ENCODE assay signal across 26 mouse cellular contexts in genomic region chr11:4756984-4757788, GRCm38 (mm10). TPM values are rescaled to one million over a fixed set of nuclear protein-coding genes. Genes with fewer than 3 reads are reported as not detected.
A peak's percentile ranks its signal among the peaks of the same experiment; 100 is the strongest.
DNase-seq lines count a peak whose midpoint lies in the region; ATAC-seq and TF ChIP-seq lines count a peak whose summit lies in the region.
"Had no signal": no experiment of that assay in that cellular context is flagged by ENCODE, and none has a peak within 500 bp of the region (broad histone marks: within the 10 kb centered on the region; RNA-seq: fewer than 3 reads in every experiment).

No protein-coding gene starts in this region.

- H3K27me3 ChIP-seq in hindbrain, embryonic 11.5 days (ENCODE audit: control insufficient read depth, insufficient read depth, low read length): 0 out of 2 replicates have a peak, but pooled peaks cover 2% of the 10 kb centered on the region
- H3K27me3 ChIP-seq in hindbrain, embryonic 14.5 days (ENCODE audit: control insufficient read depth, insufficient read depth, low read length): no peaks in the 10 kb centered on the region
- H3K27me3 ChIP-seq in MEL (ENCODE audit: control insufficient read depth in 1 of 2, insufficient read depth in 2 of 2, low read length in 2 of 2): no peaks in the 10 kb centered on the region
- H3K27me3 ChIP-seq in neural tube, embryonic 12.5 days (replicated peaks): peaks cover 3% of the 10 kb centered on the region; the same call in 1 of the 2 replicates
- H3K27me3 ChIP-seq: forebrain, embryonic 15.5 days had no signal

- TF ChIP-seq CTCF in MEL (IDR thresholded peaks at IDR 0.05 in 2 of 3, conservative IDR thresholded peaks at IDR 0.05 in 1 of 3; ENCODE audit: control insufficient read depth in 1 of 3, insufficient read depth in 1 of 3, low read depth in 2 of 3, low read length in 3 of 3, poor library complexity in 1 of 3, severe bottlenecking in 1 of 3): no peak

- TF ChIP-seq EP300 in MEL (IDR thresholded peaks at IDR 0.05; ENCODE audit: low read depth in 1 of 2, low read length in 2 of 2): no peak

- H3K36me3 ChIP-seq in hindbrain, embryonic 11.5 days (ENCODE audit: control insufficient read depth, insufficient read depth, low read length): no peaks in the 10 kb centered on the region
- H3K36me3 ChIP-seq in hindbrain, embryonic 14.5 days (replicated peaks; ENCODE audit: control insufficient read depth, insufficient read depth): no peaks in the 10 kb centered on the region
- H3K36me3 ChIP-seq in MEL (ENCODE audit: control insufficient read depth in 1 of 2, insufficient read depth in 2 of 2, low read length in 2 of 2): no peaks in the 10 kb centered on the region
- H3K36me3 ChIP-seq in neural tube, embryonic 12.5 days: no peaks in the 10 kb centered on the region
- H3K36me3 ChIP-seq: embryonic facial prominence, embryonic 12.5 days; forebrain, embryonic 15.5 days; midbrain, embryonic 15.5 days had no signal

- peak; percentile 82 for ATAC-seq in hindbrain, embryonic 11.5 days (ENCODE audit: low FRiP score)
- ATAC-seq in hindbrain, embryonic 14.5 days (ENCODE audit: low FRiP score): no peak
- ATAC-seq in neural tube, embryonic 12.5 days (ENCODE audit: low FRiP score, low read depth): peak; percentile 65
- ATAC-seq: forebrain, embryonic 15.5 days; lung, postnatal 0 days; midbrain, embryonic 15.5 days had no signal

- H3K9ac ChIP-seq in hindbrain, embryonic 11.5 days (ENCODE audit: low read depth, low read length): no peak overlapping the region
- no peak overlapping the region for H3K9ac ChIP-seq in hindbrain, embryonic 14.5 days
- H3K9ac ChIP-seq in MEL (ENCODE audit: control insufficient read depth, low read depth, low read length, poor library complexity, severe bottlenecking): no peak overlapping the region
- no peak overlapping the region for H3K9ac ChIP-seq in neural tube, embryonic 12.5 days
- H3K9ac ChIP-seq: embryonic facial prominence, embryonic 12.5 days; forebrain, embryonic 15.5 days; liver, embryonic 14.5 days; midbrain, embryonic 15.5 days had no signal

- no peak for TF ChIP-seq RAD21 in MEL (IDR thresholded peaks at IDR 0.05; ENCODE audit: low read depth, low read length)

- H3K79me2 ChIP-seq in MEL (ENCODE audit: control insufficient read depth, insufficient read depth, low read length, poor library complexity): no peaks in the 10 kb centered on the region

- H3K4me1 ChIP-seq in hindbrain, embryonic 11.5 days (replicated peaks; ENCODE audit: control insufficient read depth, insufficient read depth, low read length): peaks cover 2% of the 10 kb centered on the region; the same call in 1 of the 2 replicates
- H3K4me1 ChIP-seq in hindbrain, embryonic 14.5 days (replicated peaks; ENCODE audit: control insufficient read depth, insufficient read depth, low read length): peaks cover 18% of the 10 kb centered on the region
- H3K4me1 ChIP-seq in MEL (ENCODE audit: control insufficient read depth in 1 of 2, insufficient read depth in 2 of 2, low read length in 2 of 2): no peaks in the 10 kb centered on the region
- H3K4me1 ChIP-seq in neural tube, embryonic 12.5 days: peaks cover 36% of the 10 kb centered on the region
- H3K4me1 ChIP-seq: embryonic facial prominence, embryonic 12.5 days had no signal

- H3K4me3 ChIP-seq in hindbrain, embryonic 11.5 days (ENCODE audit: low read depth, low read length): no peak overlapping the region
- no peak overlapping the region for H3K4me3 ChIP-seq in hindbrain, embryonic 14.5 days (replicated peaks; ENCODE audit: low read length)
- no peak overlapping the region for H3K4me3 ChIP-seq in MEL (ENCODE audit: control insufficient read depth in 1 of 2, insufficient read depth in 1 of 2, low read depth in 2 of 2, low read length in 2 of 2)
- no peak overlapping the region for H3K4me3 ChIP-seq in neural tube, embryonic 12.5 days
- H3K4me3 ChIP-seq: embryonic facial prominence, embryonic 12.5 days; erythroblast, embryonic 14.5 days; forebrain, embryonic 15.5 days; heart, adult 2 months; midbrain, embryonic 15.5 days; myocyte had no signal

- H3K9me3 ChIP-seq in hindbrain, embryonic 11.5 days (ENCODE audit: control insufficient read depth, low read length): no peaks in the 10 kb centered on the region
- no peaks in the 10 kb centered on the region for H3K9me3 ChIP-seq in hindbrain, embryonic 14.5 days (ENCODE audit: control insufficient read depth, low read length)
- no peaks in the 10 kb centered on the region for H3K9me3 ChIP-seq in MEL (replicated peaks; ENCODE audit: insufficient read depth, low read length)
- 0 out of 2 replicates have a peak, but pooled peaks cover 4% of the 10 kb centered on the region for H3K9me3 ChIP-seq in neural tube, embryonic 12.5 days
- H3K9me3 ChIP-seq: embryonic facial prominence, embryonic 12.5 days; forebrain, embryonic 15.5 days; midbrain, embryonic 15.5 days had no signal

- no peak for TF ChIP-seq POLR2A in MEL (IDR thresholded peaks at IDR 0.05; ENCODE audit: control insufficient read depth in 1 of 2, insufficient read depth in 1 of 2, low read depth in 1 of 2, low read length in 2 of 2, poor library complexity in 1 of 2)

- 46% methylated on average over 11 of the region's 11 CpGs for WGBS in hindbrain, embryonic 11.5 days
- WGBS in hindbrain, embryonic 14.5 days: 43% methylated on average over 11 of the region's 11 CpGs
- 32% methylated on average over 11 of the region's 11 CpGs for WGBS in neural tube, embryonic 12.5 days

- no peak overlapping the region for H3K4me2 ChIP-seq in hindbrain, embryonic 11.5 days (replicated peaks; ENCODE audit: low read depth, low read length)
- no peak overlapping the region for H3K4me2 ChIP-seq in hindbrain, embryonic 14.5 days (replicated peaks)
- H3K4me2 ChIP-seq in neural tube, embryonic 12.5 days (replicated peaks): no peak overlapping the region
- H3K4me2 ChIP-seq: embryonic facial prominence, embryonic 12.5 days; forebrain, embryonic 15.5 days; midbrain, embryonic 15.5 days had no signal

- DNase-seq in hindbrain, embryonic 11.5 days (ENCODE audit: low spot score): peak; percentile 73
- no peak for DNase-seq in hindbrain, embryonic 14.5 days (ENCODE audit: low spot score)
- no peak for DNase-seq in MEL (ENCODE audit: low read depth, low spot score)
- peak; percentile 58 for DNase-seq in embryo, embryonic 11 days
- DNase-seq in right cerebral cortex, adult 2 months (ENCODE audit: low spot score in 2 of 2): no peak
- no peak for DNase-seq in spleen, postnatal 36 days (ENCODE audit: low spot score in 2 of 2)
- DNase-seq: adrenal gland, adult 8-10 months; cerebellum, postnatal 25 days; gastrocnemius, postnatal 25 days; heart, adult 2 months; heart, postnatal 36 days; kidney, adult 9 months; kidney, postnatal 36 days; layer of hippocampus, adult 9-11 months; right cerebral cortex, adult 18-20 months; thymus, adult 18-20 months; thymus, postnatal 4 days had no signal

- no peak overlapping the region for H3K27ac ChIP-seq in hindbrain, embryonic 11.5 days (ENCODE audit: low read depth, low read length)
- H3K27ac ChIP-seq in hindbrain, embryonic 14.5 days: no peak overlapping the region
- no peak overlapping the region for H3K27ac ChIP-seq in MEL (ENCODE audit: control insufficient read depth, low read depth, low read length)
- H3K27ac ChIP-seq in neural tube, embryonic 12.5 days: no peak overlapping the region
- H3K27ac ChIP-seq: embryonic facial prominence, embryonic 12.5 days; forebrain, embryonic 15.5 days; heart, adult 2 months; liver, embryonic 14.5 days; midbrain, embryonic 15.5 days had no signal

TF ChIP-seq in MEL, 35 proteins besides CTCF, POLR2A, EP300 and RAD21:
- no peak for TF ChIP-seq POLR2AphosphoS5 (IDR thresholded peaks at IDR 0.05; ENCODE audit: borderline replicate concordance, low read depth, low read length)
- TF ChIP-seq USF2 (IDR thresholded peaks at IDR 0.05; ENCODE audit: borderline replicate concordance in 1 of 2, insufficient read depth in 1 of 2, low read depth in 1 of 2, low read length in 2 of 2): no peak
- peak; percentile 59; the same call in 1 of the 2 replicates for TF ChIP-seq ZKSCAN1 (IDR thresholded peaks at IDR 0.05; ENCODE audit: low read depth, low read length)
- TF ChIP-seq TAL1 (IDR thresholded peaks at IDR 0.05; ENCODE audit: low read length): no peak

RNA-seq across cellular contexts. Expression of gene Cabp7, which starts 10.6 kb away (rescaled TPM):
- 0.90 and 1.0 TPM in 2 replicates for polyA plus RNA-seq in hindbrain, embryonic 11.5 days (2014; fragmentation: Nextera tagmentation; extraction: Ambion mirVana)
- 2.2 and 2.5 TPM in 2 replicates for polyA plus RNA-seq in hindbrain, embryonic 14.5 days (2014; fragmentation: Nextera tagmentation; extraction: Ambion mirVana)
- total RNA-seq in MEL (2012; rRNA removed): 0.23 TPM in 2 replicates
- not detected for polyA plus RNA-seq in MEL (2012; ENCODE audit: insufficient read depth in 1 of 2, insufficient read length in 2 of 2, low read depth in 1 of 2, low replicate concordance in 2 of 2, missing spikeins in 1 of 2)
- polyA plus RNA-seq in neural tube, embryonic 12.5 days (2016; fragmentation: Nextera tagmentation; extraction: Ambion mirVana): 5.1 TPM in 2 replicates
- total RNA-seq: heart, adult 2 months; heart, postnatal 36 days; megakaryocyte progenitor cell, adult 5-6 weeks had no signal
- polyA plus RNA-seq: erythroblast, embryonic 14.5 days; heart, adult 2 months had no signal

RNA-seq across cellular contexts. Expression of gene Zmat5, which starts 52.7 kb away (rescaled TPM):
- 80.8 and 82.6 TPM in 2 replicates for polyA plus RNA-seq in hindbrain, embryonic 11.5 days (2014; fragmentation: Nextera tagmentation; extraction: Ambion mirVana)
- polyA plus RNA-seq in hindbrain, embryonic 14.5 days (2014; fragmentation: Nextera tagmentation; extraction: Ambion mirVana): 57.3 and 58.3 TPM in 2 replicates
- 39.3 and 40.1 TPM in 2 replicates for total RNA-seq in MEL (2012; rRNA removed)
- polyA plus RNA-seq in MEL (2012; ENCODE audit: insufficient read depth in 1 of 2, insufficient read length in 2 of 2, low read depth in 1 of 2, low replicate concordance in 2 of 2, missing spikeins in 1 of 2): 10 to 100 TPM in 1 of 2 experiments, not detected in 1; 36.9 TPM
- 79.2 and 82.7 TPM in 2 replicates for polyA plus RNA-seq in neural tube, embryonic 12.5 days (2016; fragmentation: Nextera tagmentation; extraction: Ambion mirVana)

RNA-seq across cellular contexts. Expression of gene Uqcr10, which starts 53.0 kb away (rescaled TPM):
- polyA plus RNA-seq in hindbrain, embryonic 11.5 days (2014; fragmentation: Nextera tagmentation; extraction: Ambion mirVana): 533 and 550 TPM in 2 replicates
- 603 and 721 TPM in 2 replicates for polyA plus RNA-seq in hindbrain, embryonic 14.5 days (2014; fragmentation: Nextera tagmentation; extraction: Ambion mirVana)
- total RNA-seq in MEL (2012; rRNA removed): 1,416 and 1,438 TPM in 2 replicates
- 100 to 1,000 TPM in 1 of 2 experiments, not detected in 1; 598 TPM for polyA plus RNA-seq in MEL (2012; ENCODE audit: insufficient read depth in 1 of 2, insufficient read length in 2 of 2, low read depth in 1 of 2, low replicate concordance in 2 of 2, missing spikeins in 1 of 2)
- polyA plus RNA-seq in neural tube, embryonic 12.5 days (2016; fragmentation: Nextera tagmentation; extraction: Ambion mirVana): 518 and 541 TPM in 2 replicates

Comparison
In these comparisons a context has a peak if more than half of its experiments do, and no peak if none do; other contexts are left out.
1. DNase-seq: peak in hindbrain, embryonic 11.5 days (single experiment) and embryo, embryonic 11 days (single experiment); none in hindbrain, embryonic 14.5 days (single experiment), MEL (single experiment), right cerebral cortex, adult 2 months (0 of 2) and spleen, postnatal 36 days (0 of 2).